Mouse (Mus musculus): ENCODE data around the gene Tuba1a. TPM values are rescaled to one million over a fixed set of nuclear protein-coding genes. Genes with fewer than 3 reads are reported as not detected.

Tuba1a gene
- polyA plus RNA-seq, 1 experiment from 2014 or later: 414 TPM

GRCm38 (mm10) chr15:98917538-98918498, 35.7 kb downstream of the Tuba1a start, which contains the start of gene Lmbr1l:
TSS of gene Lmbr1l (minus strand) at chr15:98918231.
- in situ Hi-C loops (cut with MboI; ENCODE audit: low pct_unique_long_range_greater_than_20kb): no loop called here
- ATAC-seq: peak; percentile 95
- POLR2A ChIA-PET: interaction anchor here (1.0 to 2.1 kb wide), 3 partner anchors 16 to 46 kb away, joined by 3 to 7 read pairs (median 3); partner anchors contain the start of genes Kmt2d and Tuba1b
- no peak for TF ChIP-seq CTCF (IDR thresholded peaks at IDR 0.05)
- CTCF ChIA-PET: no interaction called here
- H3K27me3 ChIP-seq: no peaks in the 10 kb centered on the region
- peak; percentile 96 for DNase-seq (ENCODE audit: low read depth, low spot score)

- ATAC-seq (no peak), DNase-seq (ENCODE audit: low read depth, low spot score) (no peak)
- H3K27me3 ChIP-seq: no peaks in the 10 kb centered on the region
- in situ Hi-C loops (cut with MboI; ENCODE audit: low pct_unique_long_range_greater_than_20kb): no loop called here
- no peak for TF ChIP-seq CTCF (IDR thresholded peaks at IDR 0.05)
- ChIA-PET POLR2A (interaction anchor here (0.6 to 2.1 kb wide), 3 partner anchors 17 to 45 kb away, joined by 3 to 7 read pairs (median 6); partner anchors contain the start of genes Kmt2d and Tuba1b), CTCF (no interaction called here)
These were observed 36.4 kb downstream of the Tuba1a start for GRCm38 (mm10) chr15:98917091-98917490.

- POLR2A ChIA-PET: interaction anchor here (1.1 to 1.5 kb wide), 2 partner anchors 15 to 44 kb away, joined by 3 to 4 read pairs; no protein-coding TSS in a partner anchor
- CTCF ChIA-PET: interaction anchor here (0.8 to 2.4 kb wide), 8 partner anchors 9 to 133 kb away, joined by 3 to 11 read pairs (median 4); no protein-coding TSS in a partner anchor
- no peak for TF ChIP-seq CTCF (IDR thresholded peaks at IDR 0.05)
- DNase-seq (ENCODE audit: low read depth, low spot score) (no peak), ATAC-seq (no peak)
- H3K27me3 ChIP-seq: no peaks in the 10 kb centered on the region
- in situ Hi-C loops (cut with MboI; ENCODE audit: low pct_unique_long_range_greater_than_20kb): no loop called here
These were observed 37.5 kb downstream of the Tuba1a start for GRCm38 (mm10) chr15:98916016-98916415.

- no peaks in the 10 kb centered on the region for H3K27me3 ChIP-seq
- CTCF ChIA-PET: interaction anchor here (1.0 to 2.4 kb wide), 5 partner anchors 10 to 36 kb away, joined by 3 to 11 read pairs (median 6); no protein-coding TSS in a partner anchor
- POLR2A ChIA-PET: interaction anchor here (0.7 to 1.5 kb wide), 2 partner anchors 14 to 31 kb away, joined by 3 to 4 read pairs; no protein-coding TSS in a partner anchor
- no peak for TF ChIP-seq CTCF (IDR thresholded peaks at IDR 0.05)
- no peak for DNase-seq (ENCODE audit: low read depth, low spot score)
- ATAC-seq: no peak
- in situ Hi-C loops (cut with MboI; ENCODE audit: low pct_unique_long_range_greater_than_20kb): no loop called here
These were observed 38.6 kb downstream of the Tuba1a start for GRCm38 (mm10) chr15:98914903-98915302.

GRCm38 (mm10) chr15:98904692-98905091, 48.8 kb downstream of the Tuba1a start:
- H3K27me3 ChIP-seq: no peaks in the 10 kb centered on the region
- ChIA-PET POLR2A (interaction anchor here (0.8 kb wide), 1 partner anchor 48 kb away, joined by 3 read pairs; no protein-coding TSS in a partner anchor), CTCF (interaction anchor here (1.0 to 2.3 kb wide), 3 partner anchors 10 to 24 kb away, joined by 4 to 11 read pairs (median 11); no protein-coding TSS in a partner anchor)
- in situ Hi-C loops (cut with MboI; ENCODE audit: low pct_unique_long_range_greater_than_20kb): no loop called here
- DNase-seq (ENCODE audit: low read depth, low spot score) (no peak), ATAC-seq (no peak)
- no peak for TF ChIP-seq CTCF (IDR thresholded peaks at IDR 0.05)

GRCm38 (mm10) chr15:98902600-98902999, 50.9 kb downstream of the Tuba1a start:
- no peak for TF ChIP-seq CTCF (IDR thresholded peaks at IDR 0.05)
- in situ Hi-C loops (cut with MboI; ENCODE audit: low pct_unique_long_range_greater_than_20kb): no loop called here
- ATAC-seq (no peak), DNase-seq (ENCODE audit: low read depth, low spot score) (no peak)
- CTCF ChIA-PET: interaction anchor here (0.8 to 1.4 kb wide), 4 partner anchors 13 to 99 kb away, joined by 3 read pairs; no protein-coding TSS in a partner anchor
- H3K27me3 ChIP-seq: no peaks in the 10 kb centered on the region
- POLR2A ChIA-PET: no interaction called here

- in situ Hi-C loops (cut with MboI; ENCODE audit: low pct_unique_long_range_greater_than_20kb): no loop called here
- DNase-seq (ENCODE audit: low read depth, low spot score) (no peak), ATAC-seq (no peak)
- CTCF ChIA-PET: interaction anchor here (1.0 to 1.4 kb wide), 4 partner anchors 10 to 100 kb away, joined by 3 to 10 read pairs (median 4); no protein-coding TSS in a partner anchor
- no peaks in the 10 kb centered on the region for H3K27me3 ChIP-seq
- POLR2A ChIA-PET: interaction anchor here (1.4 kb wide), 1 partner anchor 14 kb away, joined by 3 read pairs; no protein-coding TSS in a partner anchor
- no peak for TF ChIP-seq CTCF (IDR thresholded peaks at IDR 0.05)
These were observed 52.0 kb downstream of the Tuba1a start for GRCm38 (mm10) chr15:98901530-98901929.

Other genes starting within 250 kb of the Tuba1a start
- gene Ccdc65, start 245.5 kb downstream of the Tuba1a start, polyA plus RNA-seq (2021): 7.6 TPM
- 0.41 TPM for gene Fkbp11, start 225.5 kb downstream of the Tuba1a start, polyA plus RNA-seq (2021)
- 136 TPM for gene Arf3, start 190.5 kb downstream of the Tuba1a start, polyA plus RNA-seq (2021)
- gene Wnt10b, start 175.6 kb downstream of the Tuba1a start, polyA plus RNA-seq (2021): not detected
- not detected for gene Wnt1, start 163.8 kb downstream of the Tuba1a start, polyA plus RNA-seq (2021)
- not detected for gene Ddn, start 144.2 kb downstream of the Tuba1a start, polyA plus RNA-seq (2021)
- 89.5 TPM for gene Prkag1, start 122.2 kb downstream of the Tuba1a start, polyA plus RNA-seq (2021)
- 29.6 TPM for gene Kmt2d, start 82.5 kb downstream of the Tuba1a start, polyA plus RNA-seq (2021)
- 17.0 TPM for gene Rhebl1, start 59.2 kb downstream of the Tuba1a start, polyA plus RNA-seq (2021)
- not detected for gene Dhh, start 55.2 kb downstream of the Tuba1a start, polyA plus RNA-seq (2021)
- gene Lmbr1l, start 35.5 kb downstream of the Tuba1a start, polyA plus RNA-seq (2021): 26.9 TPM
- 921 TPM for gene Tuba1b, start 19.1 kb downstream of the Tuba1a start, polyA plus RNA-seq (2021)
- gene Gm49450, start 152 bp downstream of the Tuba1a start, polyA plus RNA-seq (2021): not detected
- gene Tuba1c, start 76.2 kb upstream of the Tuba1a start, polyA plus RNA-seq (2021): 210 TPM
- gene Prph, start 101.5 kb upstream of the Tuba1a start, polyA plus RNA-seq (2021): 0.76 TPM
- 23.7 TPM for gene Troap, start 120.9 kb upstream of the Tuba1a start, polyA plus RNA-seq (2021)
- 0.24 TPM for gene C1ql4, start 134.1 kb upstream of the Tuba1a start, polyA plus RNA-seq (2021)
- gene Dnajc22, start 139.5 kb upstream of the Tuba1a start, polyA plus RNA-seq (2021): 1.9 TPM
- 43.8 TPM for gene Spats2, start 172.2 kb upstream of the Tuba1a start, polyA plus RNA-seq (2021)